Mouse (Mus musculus) forebrain, embryonic 14.5 days (tissue): ENCODE measurements around the gene Cdc34. TPM values are rescaled to one million over a fixed set of nuclear protein-coding genes. Genes with fewer than 3 reads are reported as not detected.
A peak's percentile ranks its signal among the peaks of the same experiment; 100 is the strongest.

Experiments
- ATAC-seq: fragments of 200-750 bp; cut with Nextera tagmentation; 2 replicates; pipeline ENCODE4 v1.8.0; 2017; ENCODE audit warnings: mild to moderate bottlenecking, moderate library complexity
- DNase-seq: peaks from one replicate; pipeline ENCODE4 v3.0.0-alpha.2; 2015; ENCODE audit warnings: low spot score
- H3K27ac ChIP-seq: fragments of 300-500 bp; sonication (generic); 2 replicates; pipeline ENCODE4 v1.5.1; 2014; ENCODE audit warnings: low read depth, mild to moderate bottlenecking, control low read depth, low read length, moderate library complexity
- H3K27me3 ChIP-seq: fragments of 300-500 bp; sonication (generic); replicated peaks from 2 replicates; pipeline ENCODE4 v1.6.1; 2014; ENCODE audit warnings: low read length, control low read depth, mixed read lengths; ENCODE audit not compliant: control insufficient read depth, insufficient read depth
- H3K36me3 ChIP-seq: fragments of 300-500 bp; sonication (generic); 2 replicates; pipeline ENCODE4 v1.6.1; 2014; ENCODE audit warnings: low read length, control low read depth; ENCODE audit not compliant: control insufficient read depth, insufficient read depth
- H3K4me1 ChIP-seq: fragments of 300-500 bp; sonication (generic); 2 replicates; pipeline ENCODE4 v1.6.1; 2014; ENCODE audit warnings: antibody characterized with exemption, low read length, control low read depth; ENCODE audit not compliant: control insufficient read depth, insufficient read depth
- H3K4me2 ChIP-seq: fragments of 300-500 bp; sonication (generic); 2 replicates; pipeline ENCODE4 v1.6.1; 2014; ENCODE audit warnings: mild to moderate bottlenecking, control low read depth, low read length
- H3K4me3 ChIP-seq: fragments of 300-500 bp; sonication (generic); 2 replicates; pipeline ENCODE4 v1.5.1; 2014; ENCODE audit warnings: low read depth, low read length, control low read depth
- H3K9ac ChIP-seq: fragments of 300-500 bp; sonication (generic); 2 replicates; pipeline ENCODE4 v1.6.1; 2014; ENCODE audit warnings: mild to moderate bottlenecking, low read length, control low read depth, moderate library complexity
- H3K9me3 ChIP-seq: fragments of 300-500 bp; sonication (generic); replicated peaks from 2 replicates; pipeline ENCODE4 v1.6.1; 2016; ENCODE audit warnings: low read length, control low read depth, mixed read lengths; ENCODE audit not compliant: control insufficient read depth
- WGBS: fragments of 180-500 bp; shearing (Covaris S2); extraction: QIAGEN DNeasy Blood & Tissue Kit; methylation state at CpG from one replicate; pipeline ENCODE4 v1.1.7; 2014; 5-methylcytosine and 5-hydroxymethylcytosine counted together
- polyA plus RNA-seq: library from polyadenylated mRNA; unstranded; fragments of >200 nt; fragmentation: Nextera tagmentation; extraction: Ambion mirVana; gene quantifications from 2 replicates; pipeline ENCODE4 v1.2.1, GENCODE M21; 2014

The Cdc34 gene
- polyA plus RNA-seq: 76.0 and 76.9 TPM in 2 replicates

GRCm38 (mm10) chr10:79681591-79682245 is at the start of gene Cdc34:
Cdc34 (plus strand) TSS chr10:79682195.
- Histone ChIP-seq H3K4me3 (peak within 1 kb of the TSS; percentile 77), H3K4me2 (peak within 1 kb of the TSS; percentile 90), H3K4me1 (peaks cover 10% of the 10 kb centered on the region), H3K9ac (peak within 1 kb of the TSS; percentile 82), H3K27me3 (no peaks in the 10 kb centered on the region), H3K9me3 (no peaks in the 10 kb centered on the region), H3K27ac (peak within 1 kb of the TSS; percentile 84), H3K36me3 (peaks cover 26% of the 10 kb centered on the region)
- WGBS: 1% methylated on average over 67 of the region's 84 CpGs
- DNase-seq (peak; percentile 99), ATAC-seq (peak; percentile 96)

GRCm38 (mm10) chr10:79633006-79633777 is 48.8 kb upstream of the Cdc34 start:
- WGBS: 90% methylated on average over 17 of the region's 17 CpGs
- Histone ChIP-seq H3K27me3 (no peaks in the 10 kb centered on the region), H3K9me3 (no peaks in the 10 kb centered on the region), H3K4me2 (no peak overlapping the region), H3K36me3 (no peaks in the 10 kb centered on the region), H3K27ac (no peak overlapping the region), H3K9ac (no peak overlapping the region), H3K4me3 (no peak overlapping the region), H3K4me1 (peaks cover 7% of the 10 kb centered on the region; the same call in 1 of the 2 replicates)
- DNase-seq (no peak), ATAC-seq (no peak)

GRCm38 (mm10) chr10:79636287-79636686 is 45.7 kb upstream of the Cdc34 start:
- H3K36me3 ChIP-seq: no peaks in the 10 kb centered on the region
- peaks cover 9% of the 10 kb centered on the region; the same call in 1 of the 2 replicates for H3K27me3 ChIP-seq
- no peak overlapping the region for H3K27ac ChIP-seq
- no peaks in the 10 kb centered on the region for H3K9me3 ChIP-seq
- DNase-seq (no peak), ATAC-seq (no peak)
- H3K4me2 ChIP-seq: peak overlapping the region; percentile 79
- WGBS: 84% methylated on average over 8 of the region's 8 CpGs
- no peak overlapping the region for H3K9ac ChIP-seq
- peaks cover 3% of the 10 kb centered on the region; the same call in 1 of the 2 replicates for H3K4me1 ChIP-seq
- peak overlapping the region; percentile 77; the same call in 1 of the 2 replicates for H3K4me3 ChIP-seq

- H3K9ac ChIP-seq: peak within 1 kb of the TSS; percentile 81
- WGBS: under 1% methylated on average over 105 of the region's 116 CpGs
These were observed 44.6 kb upstream of the Cdc34 start, which contains the start of gene Shc2 for GRCm38 (mm10) chr10:79637128-79638110. Shc2 (minus strand) TSS chr10:79637918.

GRCm38 (mm10) chr10:79638486-79639204 is 43.4 kb upstream of the Cdc34 start:
- ATAC-seq: no peak
- Histone ChIP-seq H3K4me1 (peaks cover 3% of the 10 kb centered on the region; the same call in 1 of the 2 replicates), H3K9ac (peak overlapping the region; percentile 81; the same call in 1 of the 2 replicates), H3K36me3 (no peaks in the 10 kb centered on the region), H3K9me3 (no peaks in the 10 kb centered on the region), H3K4me2 (peak overlapping the region; percentile 79), H3K27me3 (peaks cover 9% of the 10 kb centered on the region; the same call in 1 of the 2 replicates), H3K4me3 (peak overlapping the region; percentile 77; the same call in 1 of the 2 replicates), H3K27ac (no peak overlapping the region)
- DNase-seq: peak; percentile 46
- WGBS: 4% methylated on average over 23 of the region's 23 CpGs

More at GRCm38 (mm10) chr10:79637128-79638110, 44.6 kb upstream of the Cdc34 start, which contains the start of gene Shc2:
- Histone ChIP-seq H3K4me2 (peak within 1 kb of the TSS; percentile 79), H3K27me3 (peaks cover 9% of the 10 kb centered on the region; the same call in 1 of the 2 replicates), H3K4me3 (peak within 1 kb of the TSS; percentile 77), H3K27ac (peak within 1 kb of the TSS; percentile 85), H3K9me3 (no peaks in the 10 kb centered on the region), H3K4me1 (peaks cover 3% of the 10 kb centered on the region; the same call in 1 of the 2 replicates), H3K36me3 (no peaks in the 10 kb centered on the region)
- ATAC-seq: peak; percentile 87
- DNase-seq: peak; percentile 84

- no peak within 1 kb of the TSS for H3K4me2 ChIP-seq
- no peaks in the 10 kb centered on the region for H3K36me3 ChIP-seq
- DNase-seq (no peak), ATAC-seq (no peak)
- H3K27me3 ChIP-seq: no peaks in the 10 kb centered on the region
- H3K4me1 ChIP-seq: no peaks in the 10 kb centered on the region
- H3K4me3 ChIP-seq: no peak within 1 kb of the TSS
- H3K27ac ChIP-seq: no peak within 1 kb of the TSS
- H3K9ac ChIP-seq: no peak within 1 kb of the TSS
- WGBS: 77% methylated on average over 8 of the region's 8 CpGs
- no peaks in the 10 kb centered on the region for H3K9me3 ChIP-seq
These were observed 36.3 kb upstream of the Cdc34 start, which contains the start of gene Odf3l2 for GRCm38 (mm10) chr10:79645711-79646110. Odf3l2 (minus strand) TSS chr10:79645738.

GRCm38 (mm10) chr10:79649070-79649751 is 32.8 kb upstream of the Cdc34 start:
- no peak overlapping the region for H3K4me2 ChIP-seq
- no peak overlapping the region for H3K4me3 ChIP-seq
- no peaks in the 10 kb centered on the region for H3K4me1 ChIP-seq
- no peaks in the 10 kb centered on the region for H3K36me3 ChIP-seq
- no peaks in the 10 kb centered on the region for H3K27me3 ChIP-seq
- peak; percentile 89 for DNase-seq
- peak; percentile 83 for ATAC-seq
- H3K9me3 ChIP-seq: no peaks in the 10 kb centered on the region
- WGBS: 31% methylated on average over 7 of the region's 7 CpGs
- no peak overlapping the region for H3K9ac ChIP-seq
- no peak overlapping the region for H3K27ac ChIP-seq
